Mouse (Mus musculus) cerebellum, adult 2 months (tissue): ENCODE measurements around the gene Caln1. TPM values are rescaled to one million over a fixed set of nuclear protein-coding genes. Genes with fewer than 3 reads are reported as not detected.

Experiments used
- DNase-seq, 2 experiments: peaks; one replicate each; pipeline ENCODE4 v3.0.0; 2021
- H3K27ac ChIP-seq: fragments of 200-500 bp; 2 replicates; pipeline ENCODE4 v1.5.1; 2012; ENCODE audit warnings: low read length, control low read depth, inconsistent platforms; ENCODE audit not compliant: insufficient read depth
- H3K27me3 ChIP-seq: fragments of 200-500 bp; 2 replicates; pipeline ENCODE4 v1.6.1; 2012; ENCODE audit warnings: inconsistent platforms, mild to moderate bottlenecking, low read length, moderate library complexity; ENCODE audit not compliant: control insufficient read depth, insufficient read depth
- H3K4me1 ChIP-seq: fragments of 200-500 bp; 2 replicates; pipeline ENCODE4 v1.6.1; 2011; ENCODE audit warnings: low read length; ENCODE audit not compliant: control insufficient read depth, insufficient read depth
- H3K4me3 ChIP-seq: fragments of 200-500 bp; replicated peaks from 2 replicates; pipeline ENCODE3; 2011; ENCODE audit warnings: mild to moderate bottlenecking, low read depth, low read length, control low read depth; ENCODE audit not compliant: insufficient read depth
- CTCF ChIP-seq: fragments of 200-500 bp; IDR thresholded peaks from 2 replicates; pipeline ENCODE4 v1.5.1; 2011; ENCODE audit warnings: low read depth, mild to moderate bottlenecking, control low read depth, low read length, moderate library complexity, borderline replicate concordance; ENCODE audit not compliant: insufficient read depth
- POLR2A ChIP-seq: fragments of 200-500 bp; IDR thresholded peaks from 2 replicates; pipeline ENCODE4 v1.6.1; 2011; ENCODE audit warnings: low read length, control low read depth, borderline replicate concordance; ENCODE audit not compliant: insufficient read depth
- WGBS: fragments of 180-500 bp; shearing (Covaris S2); methylation state at CpG from one replicate; pipeline ENCODE4 v1.1.7; 2018; 5-methylcytosine and 5-hydroxymethylcytosine counted together
- polyA plus RNA-seq: library from polyadenylated mRNA; depleted of rRNA; stranded (reverse); fragments of >200 nt; gene quantifications from 2 replicates; pipeline ENCODE4 v1.2.3, GENCODE M21; 2012

Caln1 gene
- polyA plus RNA-seq, 1 experiment: 123 TPM

GRCm38 (mm10) chr5:130858148-130858547 lies 488.9 kb downstream of the Caln1 start:
- no peak for TF ChIP-seq POLR2A
- peak; percentile 87 for TF ChIP-seq CTCF
- 35% methylated on average over 8 of the region's 8 CpGs for WGBS

GRCm38 (mm10) chr5:130858706-130859105 lies 489.5 kb downstream of the Caln1 start:
- Histone ChIP-seq H3K27ac (no peak overlapping the region), H3K27me3 (no peaks in the 10 kb centered on the region), H3K4me3 (no peak overlapping the region), H3K4me1 (no peaks in the 10 kb centered on the region; the same call in 1 of the 2 replicates)
- TF ChIP-seq POLR2A: no peak
- no peak for TF ChIP-seq CTCF
- no peak for DNase-seq
- WGBS: 87% methylated on average over 3 of the region's 3 CpGs

More at GRCm38 (mm10) chr5:130858148-130858547, 488.9 kb downstream of the Caln1 start:
- no peak overlapping the region for H3K27ac ChIP-seq
- H3K27me3 ChIP-seq: no peaks in the 10 kb centered on the region
- H3K4me1 ChIP-seq: no peaks in the 10 kb centered on the region; the same call in 1 of the 2 replicates
- peak; percentile 54 to 62 for DNase-seq
- H3K4me3 ChIP-seq: no peak overlapping the region

GRCm38 (mm10) chr5:130859736-130860135 lies 490.5 kb downstream of the Caln1 start:
- Histone ChIP-seq H3K27ac (no peak overlapping the region), H3K4me3 (no peak overlapping the region), H3K27me3 (no peaks in the 10 kb centered on the region), H3K4me1 (no peaks in the 10 kb centered on the region; the same call in 1 of the 2 replicates)
- 32% methylated on average over 6 of the region's 6 CpGs for WGBS
- no peak for DNase-seq
- TF ChIP-seq POLR2A: no peak
- TF ChIP-seq CTCF: peak; percentile 39; the same call in 1 of the 2 replicates

GRCm38 (mm10) chr5:130862302-130862701 lies 493.0 kb downstream of the Caln1 start:
- no peak overlapping the region for H3K27ac ChIP-seq
- no peaks in the 10 kb centered on the region for H3K27me3 ChIP-seq
- TF ChIP-seq POLR2A: no peak
- TF ChIP-seq CTCF: peak; percentile 81
- H3K4me3 ChIP-seq: no peak overlapping the region
- 56% methylated on average over 5 of the region's 5 CpGs for WGBS
- H3K4me1 ChIP-seq: no peaks in the 10 kb centered on the region; the same call in 1 of the 2 replicates
- peak; percentile 66 to 78 for DNase-seq

GRCm38 (mm10) chr5:130869869-130870268 lies 500.6 kb downstream of the Caln1 start:
- WGBS: 95% methylated on average over 1 of the region's 1 CpGs
- DNase-seq: no peak

GRCm38 (mm10) chr5:130871086-130871485 lies 501.8 kb downstream of the Caln1 start:
- Histone ChIP-seq H3K4me1 (peaks cover 23% of the 10 kb centered on the region), H3K27me3 (no peaks in the 10 kb centered on the region), H3K4me3 (no peak overlapping the region), H3K27ac (peak overlapping the region; percentile 45; the same call in 1 of the 2 replicates)
- TF ChIP-seq CTCF (no peak), POLR2A (no peak)
- WGBS: 10% methylated on average over 8 of the region's 8 CpGs
- DNase-seq: peak; percentile 94 to 97

More at GRCm38 (mm10) chr5:130869869-130870268, 500.6 kb downstream of the Caln1 start:
- H3K27me3 ChIP-seq: no peaks in the 10 kb centered on the region
- no peak overlapping the region for H3K4me3 ChIP-seq
- peak overlapping the region; percentile 8; the same call in 1 of the 2 replicates for H3K27ac ChIP-seq
- no peak for TF ChIP-seq POLR2A
- peak; percentile 37; the same call in 1 of the 2 replicates for TF ChIP-seq CTCF
- H3K4me1 ChIP-seq: peaks cover 13% of the 10 kb centered on the region; the same call in 1 of the 2 replicates

GRCm38 (mm10) chr5:130875391-130875790 lies 506.1 kb downstream of the Caln1 start:
- 40% methylated on average over 3 of the region's 3 CpGs for WGBS
- H3K4me1 ChIP-seq: peaks cover 26% of the 10 kb centered on the region
- no peaks in the 10 kb centered on the region for H3K27me3 ChIP-seq
- peak; percentile 40 to 42 for DNase-seq
- no peak for TF ChIP-seq POLR2A
- no peak for TF ChIP-seq CTCF
- no peak overlapping the region for H3K4me3 ChIP-seq
- no peak overlapping the region for H3K27ac ChIP-seq

- WGBS: 84% methylated on average over 5 of the region's 5 CpGs
- DNase-seq: no peak
- no peak overlapping the region for H3K4me3 ChIP-seq
- H3K27me3 ChIP-seq: no peaks in the 10 kb centered on the region
- peaks cover 13% of the 10 kb centered on the region for H3K4me1 ChIP-seq
- no peak overlapping the region for H3K27ac ChIP-seq
- TF ChIP-seq CTCF: no peak
Measured at GRCm38 (mm10) chr5:130880331-130880730, 511.1 kb downstream of the Caln1 start.
